Mouse (Mus musculus): ENCODE measurements around the gene Pola2.

DNA sequence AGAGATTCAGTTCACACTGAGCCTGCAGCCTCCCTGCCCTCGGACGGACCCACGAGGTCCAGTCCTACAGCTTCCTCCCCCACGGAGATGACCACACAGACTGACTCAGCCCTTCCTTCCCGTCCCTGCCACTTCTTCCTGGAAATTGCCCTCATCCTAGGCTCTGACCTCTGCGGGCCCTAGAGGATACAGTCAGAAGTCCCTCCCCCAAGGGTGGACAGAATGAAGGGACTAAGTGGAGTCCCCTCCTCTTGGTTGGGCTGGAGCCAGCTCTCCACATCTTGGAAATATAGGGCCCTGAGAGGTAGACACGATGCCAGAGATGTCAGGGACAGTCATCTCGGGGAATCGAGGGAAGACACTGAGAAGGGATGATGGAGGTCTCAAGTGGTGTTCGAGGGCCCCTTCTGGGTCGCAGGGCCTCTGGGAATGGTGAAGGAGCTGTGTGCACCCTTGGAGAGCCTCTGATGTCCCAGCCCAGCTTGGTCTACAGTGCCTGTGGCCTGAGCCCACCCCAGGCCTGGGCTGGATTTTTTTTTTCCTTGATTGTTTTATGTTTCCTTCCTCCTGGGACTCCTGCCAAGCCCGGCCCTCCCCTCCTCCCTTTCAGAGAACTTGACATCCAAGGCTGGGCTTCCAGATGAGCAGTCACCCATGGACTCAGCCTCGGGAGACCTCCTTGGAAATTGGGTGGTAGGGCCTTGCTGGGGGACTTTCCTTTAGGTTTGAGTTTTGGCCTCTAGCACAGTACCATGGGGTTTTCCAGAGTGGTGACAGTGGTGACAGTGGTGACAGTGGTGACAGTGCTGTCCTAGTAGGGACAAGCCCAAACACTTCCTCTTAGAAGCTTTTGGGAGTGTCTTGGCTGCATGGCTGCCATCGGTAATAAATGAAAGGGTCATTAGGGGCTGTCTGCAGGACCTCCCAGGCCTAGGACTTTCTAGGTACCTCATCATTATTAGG, 34.1 kb downstream of the Pola2 start:
- TF ChIP-seq CTCF (IDR thresholded peaks at IDR 0.05; ENCODE audit: low read depth) (no peak), EP300 (IDR thresholded peaks at IDR 0.05; ENCODE audit: low read depth) (no peak)

Data from liver, embryonic 14.5 days (tissue).